Mouse (Mus musculus): ENCODE results near the gene Tmem269. TPM values are rescaled to one million over a fixed set of nuclear protein-coding genes. Genes with fewer than 3 reads are reported as not detected.

Gene Tmem269
- polyA plus RNA-seq, 1 experiment from 2014 or later: not detected

DNA sequence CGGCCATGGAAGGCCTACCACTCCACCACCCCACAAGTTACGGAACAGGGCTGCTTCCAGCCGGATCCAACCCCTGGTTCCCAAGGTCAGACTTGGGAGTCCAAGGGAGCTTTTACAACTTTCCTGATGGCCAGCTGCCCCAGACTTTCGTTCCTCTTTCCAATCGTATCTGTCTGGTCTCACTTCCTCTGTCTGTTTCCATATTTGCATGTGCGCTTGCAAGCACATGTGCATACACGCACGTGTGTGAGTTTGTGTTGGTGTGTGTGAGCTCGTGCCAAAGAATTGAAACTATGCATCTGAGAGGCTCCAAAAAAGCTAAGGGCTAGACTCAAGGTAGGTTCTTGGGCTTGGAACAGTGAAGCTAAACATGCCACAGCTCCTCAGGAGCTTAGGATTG, 36.6 kb downstream of the Tmem269 start:
- Histone ChIP-seq H3K4me1 (ENCODE audit: control insufficient read depth, insufficient read depth, low read length) (no peaks in the 10 kb centered on the region), H3K36me3 (ENCODE audit: control insufficient read depth, insufficient read depth, low read length) (no peaks in the 10 kb centered on the region), H3K4me2 (ENCODE audit: low read depth) (no peak overlapping the region), H3K4me3 (ENCODE audit: low read depth, low read length) (no peak overlapping the region), H3K27me3 (ENCODE audit: control insufficient read depth, insufficient read depth, low read length) (no peaks in the 10 kb centered on the region), H3K9ac (ENCODE audit: low read length) (no peak overlapping the region), H3K27ac (ENCODE audit: low read depth, low read length) (no peak overlapping the region), H3K9me3 (ENCODE audit: control insufficient read depth, low read length) (no peaks in the 10 kb centered on the region)
- ATAC-seq (ENCODE audit: insufficient read depth, low FRiP score, low TSS enrichment) (no peak), DNase-seq (ENCODE audit: low spot score) (no peak)
- WGBS: 93% methylated on average over 9 of the region's 9 CpGs

DNA sequence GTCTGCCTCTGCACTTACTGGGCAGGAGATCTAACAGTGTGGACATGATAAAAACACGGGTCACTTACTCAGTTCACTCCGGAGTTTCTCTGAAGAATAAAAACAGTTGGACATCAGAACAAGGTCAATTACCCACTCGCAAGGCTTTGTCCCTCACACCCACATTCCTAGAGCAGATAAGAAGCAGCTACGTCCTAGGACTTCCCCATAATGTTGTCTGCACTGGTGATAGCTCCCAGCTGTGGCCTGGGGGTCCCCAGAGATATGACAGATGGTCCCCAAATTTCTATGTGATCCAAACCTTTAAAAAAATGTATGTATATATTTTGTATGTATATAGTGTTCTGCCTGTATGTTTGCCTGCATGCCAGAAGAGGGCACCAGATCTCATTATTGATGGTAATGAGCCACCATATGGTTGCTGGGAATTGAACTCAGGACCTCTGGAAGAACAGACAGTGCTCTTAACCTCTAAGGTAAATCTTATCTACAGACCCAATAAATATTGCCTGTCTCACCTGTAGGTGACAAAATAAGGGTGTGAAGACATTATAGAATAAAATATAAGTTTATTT, 37.8 kb downstream of the Tmem269 start:
- ATAC-seq (ENCODE audit: insufficient read depth, low FRiP score, low TSS enrichment): no peak
- Histone ChIP-seq H3K36me3 (ENCODE audit: control insufficient read depth, insufficient read depth, low read length) (no peaks in the 10 kb centered on the region), H3K4me3 (ENCODE audit: low read depth, low read length) (no peak overlapping the region), H3K4me1 (ENCODE audit: control insufficient read depth, insufficient read depth, low read length) (no peaks in the 10 kb centered on the region), H3K27me3 (ENCODE audit: control insufficient read depth, insufficient read depth, low read length) (no peaks in the 10 kb centered on the region), H3K27ac (ENCODE audit: low read depth, low read length) (no peak overlapping the region), H3K9me3 (ENCODE audit: control insufficient read depth, low read length) (no peaks in the 10 kb centered on the region), H3K4me2 (ENCODE audit: low read depth) (no peak overlapping the region), H3K9ac (ENCODE audit: low read length) (no peak overlapping the region)
- 50% methylated on average over 4 of the region's 4 CpGs for WGBS
- no peak for DNase-seq (ENCODE audit: low spot score)

DNA sequence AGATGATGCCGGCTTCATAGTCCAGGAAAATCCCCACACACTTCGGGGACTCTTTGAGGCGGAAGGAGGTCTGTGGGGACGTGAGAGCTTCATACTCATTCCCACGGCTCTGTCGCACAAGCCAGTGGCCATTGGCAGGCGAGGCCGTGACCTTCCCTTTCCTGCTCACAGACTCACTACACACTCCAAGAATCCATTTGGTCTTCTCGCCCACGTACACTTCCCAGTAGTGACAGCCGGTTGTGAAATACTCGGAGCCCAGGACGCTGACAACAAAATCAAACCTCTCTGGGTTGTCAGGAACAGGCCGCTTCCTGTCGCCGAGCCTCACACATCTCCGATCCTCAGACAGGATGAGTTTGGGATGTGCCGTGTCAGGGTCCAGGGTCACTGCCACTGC, 39.7 kb downstream of the Tmem269 start:
- H3K27me3 ChIP-seq (ENCODE audit: control insufficient read depth, insufficient read depth, low read length): no peaks in the 10 kb centered on the region
- no peak overlapping the region for H3K4me2 ChIP-seq (ENCODE audit: low read depth)
- DNase-seq (ENCODE audit: low spot score) (no peak), ATAC-seq (ENCODE audit: insufficient read depth, low FRiP score, low TSS enrichment) (no peak)
- H3K27ac ChIP-seq (ENCODE audit: low read depth, low read length): no peak overlapping the region
- WGBS: 77% methylated on average over 18 of the region's 18 CpGs
- H3K9ac ChIP-seq (ENCODE audit: low read length): no peak overlapping the region; the same call in 1 of the 2 replicates
- no peak overlapping the region for H3K4me3 ChIP-seq (ENCODE audit: low read depth, low read length)
- H3K9me3 ChIP-seq (ENCODE audit: control insufficient read depth, low read length): no peaks in the 10 kb centered on the region
- H3K4me1 ChIP-seq (ENCODE audit: control insufficient read depth, insufficient read depth, low read length): no peaks in the 10 kb centered on the region
- no peaks in the 10 kb centered on the region for H3K36me3 ChIP-seq (ENCODE audit: control insufficient read depth, insufficient read depth, low read length)

DNA sequence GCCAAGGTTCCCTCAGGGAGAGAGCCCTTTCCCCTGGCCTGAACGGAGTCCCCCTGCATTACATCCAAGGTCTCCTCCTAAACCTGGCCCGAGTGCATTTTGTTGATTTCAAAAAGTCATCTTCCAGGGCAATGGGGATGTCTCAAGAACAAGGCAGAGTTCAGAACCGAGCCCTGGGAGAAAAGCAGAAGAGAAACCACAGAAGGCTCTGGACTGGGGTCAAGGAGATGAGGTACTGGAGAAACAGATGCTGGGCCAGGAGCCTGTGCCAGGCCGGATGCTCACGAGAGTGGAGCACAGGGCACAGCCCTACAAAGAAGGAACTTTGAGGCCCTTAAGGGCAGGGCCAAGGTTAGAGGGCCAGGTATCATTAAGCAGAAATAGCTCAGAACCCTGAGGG, 40.3 kb downstream of the Tmem269 start:
- WGBS: 74% methylated on average over 5 of the region's 5 CpGs
- no peaks in the 10 kb centered on the region for H3K9me3 ChIP-seq (ENCODE audit: control insufficient read depth, low read length)
- no peaks in the 10 kb centered on the region for H3K27me3 ChIP-seq (ENCODE audit: control insufficient read depth, insufficient read depth, low read length)
- ATAC-seq (ENCODE audit: insufficient read depth, low FRiP score, low TSS enrichment): no peak
- no peak for DNase-seq (ENCODE audit: low spot score)
- no peak overlapping the region for H3K27ac ChIP-seq (ENCODE audit: low read depth, low read length)
- H3K4me3 ChIP-seq (ENCODE audit: low read depth, low read length): no peak overlapping the region
- no peaks in the 10 kb centered on the region for H3K36me3 ChIP-seq (ENCODE audit: control insufficient read depth, insufficient read depth, low read length)
- H3K9ac ChIP-seq (ENCODE audit: low read length): no peak overlapping the region
- peaks cover 5% of the 10 kb centered on the region; the same call in 1 of the 2 replicates for H3K4me1 ChIP-seq (ENCODE audit: control insufficient read depth, insufficient read depth, low read length)
- H3K4me2 ChIP-seq (ENCODE audit: low read depth): no peak overlapping the region

DNA sequence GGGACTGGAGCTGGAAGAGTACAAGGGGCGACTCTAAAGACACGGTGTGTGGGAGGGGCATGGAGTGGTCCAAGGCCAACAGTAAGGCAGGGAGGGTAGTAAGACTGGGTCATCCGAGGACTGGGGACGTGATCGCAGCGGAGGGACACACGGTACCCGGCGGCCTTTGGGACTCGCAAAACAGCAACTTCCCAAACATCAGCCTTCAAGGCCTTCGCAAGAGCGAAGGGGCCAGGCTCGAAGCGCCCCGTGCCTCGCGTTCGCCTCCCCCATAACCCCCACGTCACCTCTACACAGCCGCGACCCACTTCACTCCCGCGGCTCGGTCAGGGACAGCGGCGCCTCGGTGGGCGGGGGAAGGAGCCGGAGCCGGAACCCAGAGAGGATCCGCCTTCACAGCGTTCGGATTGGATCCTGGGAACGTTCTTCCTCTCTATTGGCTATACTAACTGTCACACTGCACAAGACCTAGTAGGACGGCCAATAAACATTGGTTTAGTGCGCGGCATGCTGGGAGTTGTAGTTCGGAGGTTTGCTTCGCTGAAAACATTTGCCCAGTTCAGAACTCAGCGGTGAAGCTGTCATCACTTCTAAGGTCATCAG, 44.1 kb downstream of the Tmem269 start, which contains the start of gene Zfp691:
Gene Zfp691, minus strand, starts transcription at position 345 of the 603 bp plus-strand sequence.
- Histone ChIP-seq H3K27ac (ENCODE audit: low read depth, low read length) (peak within 1 kb of the TSS; percentile 34; the same call in 1 of the 2 replicates), H3K4me2 (ENCODE audit: low read depth) (peak within 1 kb of the TSS; percentile 65), H3K4me1 (ENCODE audit: control insufficient read depth, insufficient read depth, low read length) (peaks cover 5% of the 10 kb centered on the region; the same call in 1 of the 2 replicates), H3K9me3 (ENCODE audit: control insufficient read depth, low read length) (no peaks in the 10 kb centered on the region), H3K9ac (ENCODE audit: low read length) (peak within 1 kb of the TSS; percentile 75), H3K4me3 (ENCODE audit: low read depth, low read length) (peak within 1 kb of the TSS; percentile 79), H3K27me3 (ENCODE audit: control insufficient read depth, insufficient read depth, low read length) (no peaks in the 10 kb centered on the region), H3K36me3 (ENCODE audit: control insufficient read depth, insufficient read depth, low read length) (0 out of 2 replicates have a peak, but pooled peaks cover 5% of the 10 kb centered on the region)
- ATAC-seq (ENCODE audit: insufficient read depth, low FRiP score, low TSS enrichment) (peak; percentile 100), DNase-seq (ENCODE audit: low spot score) (peak; percentile 93)
- under 1% methylated on average over 40 of the region's 40 CpGs for WGBS

DNA sequence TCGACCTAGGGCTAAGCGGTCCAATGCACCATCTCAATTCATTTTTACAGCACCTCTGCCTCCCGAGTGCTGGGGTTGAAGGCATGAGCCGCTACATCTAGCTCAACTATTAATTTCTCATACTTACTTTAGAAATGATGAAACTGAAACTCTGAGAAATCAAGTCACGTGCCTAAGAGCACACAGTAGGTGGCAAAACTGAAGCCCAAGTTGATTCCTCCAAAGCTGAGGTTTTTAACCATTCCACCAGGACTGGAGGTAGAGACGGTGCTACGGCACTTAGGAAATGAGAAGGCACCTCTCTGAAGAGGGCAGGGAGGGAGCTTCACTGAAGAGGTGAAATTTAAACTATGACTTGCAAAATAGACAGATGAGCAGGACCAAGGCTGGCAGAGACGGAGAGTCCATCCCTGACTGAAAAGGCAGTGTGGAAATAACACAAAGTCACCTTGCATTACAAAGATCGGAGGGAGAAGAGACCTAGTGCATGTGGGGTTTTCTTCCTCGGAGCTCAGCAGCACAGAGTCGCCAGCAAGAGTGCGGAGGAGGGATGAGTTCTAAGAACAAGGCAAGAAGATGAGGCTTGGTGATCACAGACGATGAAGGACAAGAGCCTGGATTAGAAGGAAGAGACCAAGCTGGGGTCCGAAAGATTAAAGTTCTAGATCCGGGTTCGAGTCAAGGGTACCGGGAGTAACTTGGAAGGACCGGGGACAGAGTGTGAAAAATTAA, 44.9 kb downstream of the Tmem269 start:
- H3K9me3 ChIP-seq (ENCODE audit: control insufficient read depth, low read length): no peaks in the 10 kb centered on the region
- 0 out of 2 replicates have a peak, but pooled peaks cover 8% of the 10 kb centered on the region for H3K36me3 ChIP-seq (ENCODE audit: control insufficient read depth, insufficient read depth, low read length)
- 48% methylated on average over 18 of the region's 18 CpGs for WGBS
- H3K27ac ChIP-seq (ENCODE audit: low read depth, low read length): no peak overlapping the region
- ATAC-seq (ENCODE audit: insufficient read depth, low FRiP score, low TSS enrichment) (no peak), DNase-seq (ENCODE audit: low spot score) (no peak)
- peaks cover 5% of the 10 kb centered on the region; the same call in 1 of the 2 replicates for H3K4me1 ChIP-seq (ENCODE audit: control insufficient read depth, insufficient read depth, low read length)
- peak overlapping the region; percentile 75 for H3K9ac ChIP-seq (ENCODE audit: low read length)
- no peaks in the 10 kb centered on the region for H3K27me3 ChIP-seq (ENCODE audit: control insufficient read depth, insufficient read depth, low read length)
- peak overlapping the region; percentile 65 for H3K4me2 ChIP-seq (ENCODE audit: low read depth)
- H3K4me3 ChIP-seq (ENCODE audit: low read depth, low read length): peak overlapping the region; percentile 79

DNA sequence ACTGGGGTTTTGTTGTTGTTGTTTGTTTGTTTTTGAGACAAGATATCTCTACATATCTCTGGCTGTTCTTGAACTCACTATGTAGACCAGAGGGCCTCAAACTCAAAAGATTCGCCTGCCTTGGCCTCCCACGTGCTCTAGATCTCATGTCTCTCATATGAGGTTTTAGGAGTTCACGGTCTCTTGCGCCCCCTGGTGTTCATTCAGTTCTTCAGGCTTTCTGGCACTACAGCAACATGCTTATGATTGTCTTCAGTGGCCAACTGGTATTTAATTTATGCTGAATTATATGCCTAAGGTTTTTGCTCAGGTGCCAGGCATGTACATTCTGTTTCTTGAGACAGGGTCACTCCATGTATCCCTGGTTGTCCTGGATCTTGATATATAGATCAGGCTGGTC, 50.4 kb downstream of the Tmem269 start:
- Histone ChIP-seq H3K27ac (ENCODE audit: low read depth, low read length) (no peak overlapping the region), H3K4me1 (ENCODE audit: control insufficient read depth, insufficient read depth, low read length) (no peaks in the 10 kb centered on the region), H3K4me3 (ENCODE audit: low read depth, low read length) (no peak overlapping the region), H3K9me3 (ENCODE audit: control insufficient read depth, low read length) (no peaks in the 10 kb centered on the region), H3K9ac (ENCODE audit: low read length) (no peak overlapping the region), H3K27me3 (ENCODE audit: control insufficient read depth, insufficient read depth, low read length) (no peaks in the 10 kb centered on the region), H3K4me2 (ENCODE audit: low read depth) (no peak overlapping the region), H3K36me3 (ENCODE audit: control insufficient read depth, insufficient read depth, low read length) (0 out of 2 replicates have a peak, but pooled peaks cover 8% of the 10 kb centered on the region)
- WGBS: 6% methylated on average over 4 of the region's 4 CpGs
- ATAC-seq (ENCODE audit: insufficient read depth, low FRiP score, low TSS enrichment): peak; percentile 45; the same call in 1 of the 2 replicates
- DNase-seq (ENCODE audit: low spot score): peak; percentile 81

DNA sequence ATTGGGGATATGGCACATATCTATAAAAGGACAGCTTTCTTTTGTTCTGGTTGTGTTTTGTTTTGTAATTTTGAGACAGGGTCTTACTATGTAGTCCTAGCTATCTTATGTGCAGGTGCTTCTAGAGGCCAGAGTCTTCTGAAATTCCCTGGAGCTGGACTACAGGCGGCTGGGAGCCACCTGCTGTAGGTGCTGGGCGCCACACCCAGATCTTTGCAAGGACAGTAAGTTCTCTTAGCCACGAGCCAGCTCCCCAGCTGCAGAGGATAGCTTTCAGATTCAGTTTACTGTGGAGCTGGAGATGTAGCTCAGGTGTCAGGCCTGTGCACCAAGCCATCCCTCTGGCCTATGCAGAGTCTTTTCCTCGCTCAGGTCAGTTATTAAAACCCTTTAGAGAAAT, 50.9 kb downstream of the Tmem269 start:
- 84% methylated on average over 4 of the region's 4 CpGs for WGBS
- DNase-seq (ENCODE audit: low spot score): no peak

More for the DNA sequence above, 50.9 kb downstream of the Tmem269 start:
- no peak for ATAC-seq (ENCODE audit: insufficient read depth, low FRiP score, low TSS enrichment)
- Histone ChIP-seq H3K36me3 (ENCODE audit: control insufficient read depth, insufficient read depth, low read length) (0 out of 2 replicates have a peak, but pooled peaks cover 8% of the 10 kb centered on the region), H3K27ac (ENCODE audit: low read depth, low read length) (no peak overlapping the region), H3K27me3 (ENCODE audit: control insufficient read depth, insufficient read depth, low read length) (no peaks in the 10 kb centered on the region), H3K4me2 (ENCODE audit: low read depth) (no peak overlapping the region), H3K4me3 (ENCODE audit: low read depth, low read length) (no peak overlapping the region), H3K9ac (ENCODE audit: low read length) (no peak overlapping the region), H3K4me1 (ENCODE audit: control insufficient read depth, insufficient read depth, low read length) (no peaks in the 10 kb centered on the region), H3K9me3 (ENCODE audit: control insufficient read depth, low read length) (no peaks in the 10 kb centered on the region)
